8 mouse cellular contexts compared by ENCODE assay signal in the genomic region with DNA sequence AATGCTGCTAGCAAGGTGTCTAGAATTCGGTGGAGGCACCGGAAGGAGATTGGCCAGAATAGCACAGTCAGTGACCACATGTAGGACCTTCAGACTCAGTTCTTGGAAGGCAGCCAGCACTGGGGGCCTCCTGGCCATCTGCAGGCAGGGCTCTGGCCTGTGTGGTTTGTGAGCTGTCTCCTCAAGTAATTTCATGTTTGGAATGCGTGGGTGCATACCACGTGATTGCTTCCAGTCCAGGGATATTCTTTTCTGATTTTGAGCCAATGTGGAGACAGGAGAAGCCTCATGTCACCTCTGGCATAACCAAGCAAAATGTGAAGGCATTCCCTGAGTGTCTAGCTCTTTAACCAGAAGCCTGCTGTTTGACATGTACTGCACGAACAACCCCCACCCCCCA. TPM values are rescaled to one million over a fixed set of nuclear protein-coding genes. Genes with fewer than 3 reads are reported as not detected.
A peak's percentile ranks its signal among the peaks of the same experiment; 100 is the strongest.
DNase-seq lines count a peak whose midpoint lies in the region; ATAC-seq and TF ChIP-seq lines count a peak whose summit lies in the region.

No protein-coding gene starts in this region.

- TF ChIP-seq POLR2A in embryonic fibroblast, embryonic 13.5 days (IDR thresholded peaks at IDR 0.05; ENCODE audit: low read depth, low read length), result no peak

- peaks cover 22% of the 10 kb centered on the region for H3K36me3 ChIP-seq in C2C12 (ENCODE audit: control insufficient read depth, insufficient read depth)
- no peaks in the 10 kb centered on the region for H3K36me3 ChIP-seq in lung, embryonic 15.5 days
- H3K36me3 ChIP-seq in hindbrain, embryonic 10.5 days, result no peaks in the 10 kb centered on the region

- H3K4me1 ChIP-seq in embryonic fibroblast, embryonic 13.5 days (ENCODE audit: control insufficient read depth, insufficient read depth, low read length), result peaks cover 47% of the 10 kb centered on the region
- peaks cover 45% of the 10 kb centered on the region for H3K4me1 ChIP-seq in lung, embryonic 15.5 days
- peaks cover 26% of the 10 kb centered on the region for H3K4me1 ChIP-seq in hindbrain, embryonic 10.5 days (replicated peaks)

- H3K4me2 ChIP-seq in lung, embryonic 15.5 days, result no peak overlapping the region

- no peak overlapping the region for H3ac ChIP-seq in C2C12 (ENCODE audit: control insufficient read depth, insufficient read length, low read depth)

- no peaks in the 10 kb centered on the region for H3K9me3 ChIP-seq in lung, embryonic 15.5 days
- H3K9me3 ChIP-seq in hindbrain, embryonic 10.5 days, result no peaks in the 10 kb centered on the region

- no peak for TF ChIP-seq CTCF in C2C12 (IDR thresholded peaks at IDR 0.05; ENCODE audit: control insufficient read depth, insufficient read depth, insufficient read length)
- TF ChIP-seq CTCF in embryonic fibroblast, embryonic 13.5 days (IDR thresholded peaks at IDR 0.05; ENCODE audit: borderline replicate concordance, insufficient read depth, low read length), result no peak

- H3K79me3 ChIP-seq in C2C12 (ENCODE audit: low read depth), result peaks cover 7% of the 10 kb centered on the region

- no peak overlapping the region for H3K4me3 ChIP-seq in C2C12 (ENCODE audit: insufficient read depth, poor library complexity, severe bottlenecking)
- no peak overlapping the region for H3K4me3 ChIP-seq in embryonic fibroblast, embryonic 13.5 days (ENCODE audit: insufficient read depth, low read length)
- no peak overlapping the region for H3K4me3 ChIP-seq in lung, embryonic 15.5 days
- H3K4me3 ChIP-seq in hindbrain, embryonic 10.5 days, result no peak overlapping the region

- peak; percentile 77 for DNase-seq in adrenal gland, adult 2 months
- peak; percentile 93 for DNase-seq in heart, postnatal 4 days
- DNase-seq in thymus, postnatal 0 days (ENCODE audit: low spot score), result no peak
- DNase-seq in hindbrain, embryonic 10.5 days (ENCODE audit: low spot score), result no peak

- no peaks in the 10 kb centered on the region for H3K27me3 ChIP-seq in C2C12 (ENCODE audit: control insufficient read depth, insufficient read depth, insufficient read length)
- H3K27me3 ChIP-seq in lung, embryonic 15.5 days, result no peaks in the 10 kb centered on the region
- no peaks in the 10 kb centered on the region for H3K27me3 ChIP-seq in hindbrain, embryonic 10.5 days (ENCODE audit: insufficient read depth, poor library complexity, severe bottlenecking)

- peak overlapping the region; percentile 84 for H3K27ac ChIP-seq in embryonic fibroblast, embryonic 13.5 days (ENCODE audit: insufficient read depth, low read length)
- H3K27ac ChIP-seq in lung, embryonic 15.5 days, result peak overlapping the region; percentile 58
- no peak overlapping the region for H3K27ac ChIP-seq in hindbrain, embryonic 10.5 days

- H3K9ac ChIP-seq in lung, embryonic 15.5 days, result no peak overlapping the region

- H3K79me2 ChIP-seq in C2C12 (ENCODE audit: control insufficient read depth, insufficient read depth), result peaks cover 12% of the 10 kb centered on the region

- 12% methylated on average over 5 of the region's 5 CpGs for WGBS in lung, embryonic 15.5 days
- WGBS in hindbrain, embryonic 10.5 days, result 77% methylated on average over 5 of the region's 5 CpGs

- peak; percentile 44; the same call in 1 of the 2 replicates for ATAC-seq in lung, embryonic 15.5 days (ENCODE audit: borderline replicate concordance, extremely low read depth, low FRiP score, low TSS enrichment)
- ATAC-seq in CD4-positive, CD25-positive, alpha-beta regulatory T cell, adult 4 months, result no peak

TF ChIP-seq in C2C12, 6 proteins besides CTCF, POLR2A, EP300 and RAD21:
- TF ChIP-seq MYOD1 (IDR thresholded peaks at IDR 0.05; ENCODE audit: control insufficient read depth, insufficient read length, low read depth) (peak; percentile 39), FOSL1 (IDR thresholded peaks at IDR 0.05; ENCODE audit: insufficient read depth, low read length, poor library complexity, severe bottlenecking) (peak; percentile 17), MAX (IDR thresholded peaks at IDR 0.05) (peak; percentile 80), MYOG (IDR thresholded peaks at IDR 0.05; ENCODE audit: control insufficient read depth, extremely low read depth, insufficient read length) (no peak), CEBPB (IDR thresholded peaks at IDR 0.05; ENCODE audit: low read depth) (no peak), USF1 (IDR thresholded peaks at IDR 0.05; ENCODE audit: low read depth) (peak; percentile 96)
TF ChIP-seq in C2C12: peak in this region for 4.

RNA-seq across cellular contexts. Expression of a gene that starts 28.8 kb away (rescaled TPM):
- polyA plus RNA-seq in C2C12 (2012; fragmentation: generic; extraction: Trizol), result 74.8 TPM
- total RNA-seq in adrenal gland, adult 2 months (2021), result 10 to 100 TPM; 34.5 to 87.0 TPM
- polyA plus RNA-seq in adrenal gland, adult 2 months (2012; rRNA removed), result 90.6 and 134 TPM in 2 replicates
- polyA plus RNA-seq in embryonic fibroblast, embryonic 13.5 days (2011; ENCODE audit: insufficient read length, low read depth, missing spikeins), result 195 and 242 TPM in 2 replicates
- total RNA-seq in heart, postnatal 4 days (2021), result 100 to 1,000 TPM; 125 to 139 TPM
- 58.0 and 59.7 TPM in 2 replicates for polyA plus RNA-seq in lung, embryonic 15.5 days (2015; fragmentation: Nextera tagmentation; extraction: Ambion mirVana)
- 8.4 and 9.2 TPM in 2 replicates for polyA plus RNA-seq in thymus, postnatal 0 days (2015; fragmentation: Nextera tagmentation; extraction: Ambion mirVana)
- 2.5 and 7.0 TPM in 2 replicates for polyA plus RNA-seq in hindbrain, embryonic 10.5 days (2016; fragmentation: Nextera tagmentation; extraction: Ambion mirVana)
- not detected for polyA plus RNA-seq in CD4-positive, CD25-positive, alpha-beta regulatory T cell, adult 4 months (2017; shearing (Covaris generic))

Comparison
In these comparisons a context has a peak if more than half of its experiments do, and no peak if none do; other contexts are left out.
1. DNase-seq: peak in adrenal gland, adult 2 months (single experiment) and heart, postnatal 4 days (single experiment); none in thymus, postnatal 0 days (single experiment) and hindbrain, embryonic 10.5 days (single experiment).